Comparison of ENCODE assay signal across 1 mouse cellular context in the genomic region with DNA sequence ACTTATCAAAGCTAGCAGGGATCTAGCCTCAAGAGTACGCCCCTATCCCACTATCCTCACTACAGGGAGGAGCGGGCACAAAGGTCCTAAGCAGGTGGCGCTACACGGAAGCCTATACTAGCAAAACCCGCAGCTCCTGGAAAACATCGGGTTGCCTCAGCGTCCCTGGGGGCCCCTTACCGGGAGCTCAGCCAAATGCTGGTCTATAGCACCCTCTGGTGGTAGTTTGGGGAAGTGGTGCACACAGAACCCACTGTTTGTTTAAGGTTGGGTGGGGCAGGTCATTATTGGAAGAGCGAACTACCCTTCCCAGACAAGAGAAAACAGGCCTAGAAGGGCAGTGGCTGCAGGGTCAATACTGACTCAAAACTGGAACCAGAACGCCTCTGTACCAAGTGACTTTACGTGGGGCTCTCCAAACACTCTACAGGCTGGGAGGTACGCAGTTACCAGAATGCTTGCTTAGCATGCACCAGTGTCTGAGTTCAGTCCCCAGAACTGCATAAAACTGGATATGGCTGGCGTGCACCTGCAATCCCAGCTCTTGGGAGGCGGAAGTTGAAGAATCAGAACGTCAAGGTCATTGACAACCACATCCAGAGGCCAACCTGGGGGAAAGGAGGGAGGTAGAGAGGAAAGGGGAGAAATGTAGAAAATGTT.
TF ChIP-seq lines count a peak whose summit lies in the region.

No protein-coding gene starts in this region.

TF ChIP-seq in CH12.LX, 34 proteins besides CTCF, POLR2A, EP300 and RAD21 (continued from another document):
- TF ChIP-seq RCOR1 (conservative IDR thresholded peaks at IDR 0.05; ENCODE audit: low read depth, low read length) (peak; percentile 70; the same call in 1 of the 2 replicates), ZC3H11A (IDR thresholded peaks at IDR 0.05; ENCODE audit: low read depth, low read length) (peak; percentile 97), NELFE (IDR thresholded peaks at IDR 0.05; ENCODE audit: low read depth, low read length) (peak; percentile 49; the same call in 1 of the 2 replicates), CHD2 (IDR thresholded peaks at IDR 0.05; ENCODE audit: low read length) (no peak), KAT2A (IDR thresholded peaks at IDR 0.05; ENCODE audit: insufficient replicate concordance, low read length) (peak; percentile 72; the same call in 1 of the 2 replicates), MYC (IDR thresholded peaks at IDR 0.05; ENCODE audit: low read depth, low read length) (0 out of 2 replicates have a peak, but pooled peaks have one; percentile 25), MAZ (IDR thresholded peaks at IDR 0.05; ENCODE audit: low read depth, low read length) (peak; percentile 89), GABPA (IDR thresholded peaks at IDR 0.05; ENCODE audit: insufficient replicate concordance, low read depth, low read length) (no peak)
TF ChIP-seq in CH12.LX: peak in this region for 19.
